ENCODE assay signal across 15 mouse cellular contexts in genomic region chr5:73301601-73302307, GRCm38 (mm10).
"Had no signal": no experiment of that assay in that cellular context is flagged by ENCODE, and none has a peak within 500 bp of the region (broad histone marks: within the 10 kb centered on the region; RNA-seq: fewer than 3 reads in every experiment).

No protein-coding gene starts in this region.

- H3K4me1 ChIP-seq: limb, embryonic 15.5 days; lung, embryonic 15.5 days; midbrain, embryonic 10.5 days had no signal

- H3K9ac ChIP-seq: limb, embryonic 15.5 days; lung, embryonic 15.5 days had no signal

- H3K4me3 ChIP-seq: limb, embryonic 15.5 days; lung, embryonic 15.5 days; midbrain, embryonic 10.5 days; myocyte had no signal

- H3K4me2 ChIP-seq: limb, embryonic 15.5 days; lung, embryonic 15.5 days had no signal

- DNase-seq: kidney, adult 11 months; kidney, postnatal 14 days; layer of hippocampus, adult 9-11 months; layer of hippocampus, postnatal 36 days; lung, postnatal 14 days; midbrain, embryonic 14.5 days; right cerebral cortex, adult 18-20 months; right cerebral cortex, postnatal 25 days; thymus, adult 18-20 months; thymus, postnatal 14 days had no signal

- H3K27me3 ChIP-seq: limb, embryonic 15.5 days; lung, embryonic 15.5 days had no signal

- H3K27ac ChIP-seq: hindbrain, postnatal 0 days; limb, embryonic 15.5 days; lung, embryonic 15.5 days; midbrain, embryonic 10.5 days had no signal

- ATAC-seq: hindbrain, postnatal 0 days had no signal

- H3K9me3 ChIP-seq: limb, embryonic 15.5 days; lung, embryonic 15.5 days; midbrain, embryonic 10.5 days had no signal
